Comparison of ENCODE assay signal across 9 mouse cellular contexts in the genomic region with DNA sequence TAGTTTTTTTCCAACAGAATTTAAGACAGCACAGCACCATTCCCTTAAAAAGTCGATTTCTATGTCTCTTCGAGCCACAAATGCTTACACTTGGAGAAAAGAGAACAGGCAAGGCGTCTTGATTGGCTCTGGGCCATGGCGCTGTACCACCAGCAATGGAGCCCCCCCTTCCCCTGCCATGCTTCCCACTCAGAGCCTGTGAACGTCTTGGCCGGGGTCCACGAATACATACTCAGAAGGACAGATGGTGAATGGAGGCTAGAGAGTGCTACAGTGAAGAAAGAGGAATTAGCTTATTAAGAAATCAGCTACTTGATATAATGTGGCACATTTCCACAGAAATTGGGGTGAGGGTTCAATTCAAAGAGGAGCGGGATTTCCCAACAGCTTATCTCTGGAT. TPM values are rescaled to one million over a fixed set of nuclear protein-coding genes. Genes with fewer than 3 reads are reported as not detected.
DNase-seq lines count a peak whose midpoint lies in the region; ATAC-seq and TF ChIP-seq lines count a peak whose summit lies in the region.
"Had no signal": no experiment of that assay in that cellular context is flagged by ENCODE, and none has a peak within 500 bp of the region (broad histone marks: within the 10 kb centered on the region; RNA-seq: fewer than 3 reads in every experiment).

No protein-coding gene starts in this region.

- peak; percentile 19 for DNase-seq in liver, adult 2 months (ENCODE audit: extremely low read depth, low read depth, low spot score)
- DNase-seq in layer of hippocampus, postnatal 36 days, result peak; percentile 75 to 81
- DNase-seq in kidney, adult 11 months, result no peak
- DNase-seq in embryo, embryonic 10.5 days (ENCODE audit: low spot score), result no peak
- DNase-seq in liver, result no peak

- TF ChIP-seq CTCF in liver, adult 2 months (IDR thresholded peaks at IDR 0.05; ENCODE audit: low read depth, low read length), result no peak

- H3K79me2 ChIP-seq in liver, adult 2 months (ENCODE audit: control insufficient read depth, insufficient read depth, low read length), result no peaks in the 10 kb centered on the region

- no peak for TF ChIP-seq POLR2A in liver, adult 2 months (IDR thresholded peaks at IDR 0.05; ENCODE audit: extremely low read depth, insufficient read depth, low read length)

- H3K4me1 ChIP-seq in liver, adult 2 months (ENCODE audit: control insufficient read depth, insufficient read depth, low read length), result no peaks in the 10 kb centered on the region
- H3K4me1 ChIP-seq in liver, embryonic 12.5 days, result 0 out of 2 replicates have a peak, but pooled peaks cover 2% of the 10 kb centered on the region
- peaks cover 18% of the 10 kb centered on the region for H3K4me1 ChIP-seq in embryonic facial prominence, embryonic 15.5 days
- peaks cover 11% of the 10 kb centered on the region for H3K4me1 ChIP-seq in neural tube, embryonic 14.5 days (ENCODE audit: control insufficient read depth, insufficient read depth, low read length)

- no peaks in the 10 kb centered on the region for H3K27me3 ChIP-seq in liver, adult 2 months (ENCODE audit: control insufficient read depth, insufficient read depth, low read length)
- H3K27me3 ChIP-seq in liver, embryonic 12.5 days (replicated peaks), result no peaks in the 10 kb centered on the region
- H3K27me3 ChIP-seq in embryonic facial prominence, embryonic 15.5 days, result no peaks in the 10 kb centered on the region
- no peaks in the 10 kb centered on the region for H3K27me3 ChIP-seq in neural tube, embryonic 14.5 days (ENCODE audit: control insufficient read depth, insufficient read depth, low read length)

- H3K4me2 ChIP-seq in liver, embryonic 12.5 days, result no peak overlapping the region
- H3K4me2 ChIP-seq in embryonic facial prominence, embryonic 15.5 days (replicated peaks), result peak overlapping the region; percentile 27
- H3K4me2 ChIP-seq in neural tube, embryonic 14.5 days (ENCODE audit: low read depth, low read length), result no peak overlapping the region

- H3K9me3 ChIP-seq in liver, embryonic 12.5 days (replicated peaks), result no peaks in the 10 kb centered on the region
- no peaks in the 10 kb centered on the region for H3K9me3 ChIP-seq in embryonic facial prominence, embryonic 15.5 days (replicated peaks)
- no peaks in the 10 kb centered on the region for H3K9me3 ChIP-seq in neural tube, embryonic 14.5 days (ENCODE audit: control insufficient read depth, low read length)
- H3K9me3 ChIP-seq: G1E had no signal

- H3K27ac ChIP-seq in liver, adult 2 months (replicated peaks; ENCODE audit: insufficient read depth, low read depth, low read length), result no peak overlapping the region
- no peak overlapping the region for H3K27ac ChIP-seq in liver, embryonic 12.5 days
- peak overlapping the region; percentile 68 for H3K27ac ChIP-seq in embryonic facial prominence, embryonic 15.5 days (replicated peaks)
- H3K27ac ChIP-seq in neural tube, embryonic 14.5 days (ENCODE audit: low read depth, low read length), result no peak overlapping the region

- no peak overlapping the region for H3K9ac ChIP-seq in liver, adult 2 months (ENCODE audit: low read depth, low read length)
- no peak overlapping the region for H3K9ac ChIP-seq in liver, embryonic 12.5 days
- H3K9ac ChIP-seq in embryonic facial prominence, embryonic 15.5 days, result no peak overlapping the region
- H3K9ac ChIP-seq in neural tube, embryonic 14.5 days (replicated peaks; ENCODE audit: low read depth, low read length), result no peak overlapping the region

- H3K4me3 ChIP-seq in liver, adult 2 months (ENCODE audit: insufficient read depth, low read depth, low read length), result no peak overlapping the region
- no peak overlapping the region for H3K4me3 ChIP-seq in liver, embryonic 12.5 days
- H3K4me3 ChIP-seq in embryonic facial prominence, embryonic 15.5 days (replicated peaks), result no peak overlapping the region
- no peak overlapping the region for H3K4me3 ChIP-seq in neural tube, embryonic 14.5 days (ENCODE audit: low read depth, low read length)

- H3K36me3 ChIP-seq in liver, adult 2 months (ENCODE audit: control insufficient read depth, insufficient read depth, low read length), result no peaks in the 10 kb centered on the region
- H3K36me3 ChIP-seq in liver, embryonic 12.5 days, result no peaks in the 10 kb centered on the region
- H3K36me3 ChIP-seq in embryonic facial prominence, embryonic 15.5 days, result no peaks in the 10 kb centered on the region
- no peaks in the 10 kb centered on the region for H3K36me3 ChIP-seq in neural tube, embryonic 14.5 days (ENCODE audit: control insufficient read depth, insufficient read depth, low read length)
- H3K36me3 ChIP-seq: G1E had no signal

- WGBS in liver, adult 2 months, result 84% methylated on average over 8 of the region's 8 CpGs
- WGBS in liver, embryonic 12.5 days (ENCODE audit: insufficient replicate concordance), result 71% methylated on average over 8 of the region's 8 CpGs
- 43% methylated on average over 8 of the region's 8 CpGs for WGBS in embryonic facial prominence, embryonic 15.5 days
- 54% methylated on average over 8 of the region's 8 CpGs for WGBS in neural tube, embryonic 14.5 days

- no peak for ATAC-seq in liver, embryonic 12.5 days
- ATAC-seq in embryonic facial prominence, embryonic 15.5 days (ENCODE audit: insufficient number of reproducible peaks, low FRiP score, low TSS enrichment, low read depth), result 0 out of 2 replicates have a peak, but pooled peaks have one; percentile 60
- ATAC-seq in neural tube, embryonic 14.5 days (ENCODE audit: low read depth), result peak; percentile 61; the same call in 1 of the 2 replicates

RNA-seq across cellular contexts. Expression of a gene that starts 41.6 kb away (rescaled TPM):
- 0.28 and 0.34 TPM in 2 replicates for total RNA-seq in liver, adult 2 months (2014; rRNA removed)
- polyA plus RNA-seq in liver, adult 2 months (2012; rRNA removed), result 0.16 and 0.24 TPM in 2 replicates
- 0.49 and 0.50 TPM in 2 replicates for polyA plus RNA-seq in liver, embryonic 12.5 days (2016; fragmentation: Nextera tagmentation; extraction: Ambion mirVana)
- 2.8 and 3.5 TPM in 2 replicates for polyA plus RNA-seq in embryonic facial prominence, embryonic 15.5 days (2015; fragmentation: Nextera tagmentation; extraction: Ambion mirVana)
- total RNA-seq in layer of hippocampus, postnatal 36 days (2021), result 10 to 100 TPM; 50.8 to 51.0 TPM
- 21.3 and 21.9 TPM in 2 replicates for polyA plus RNA-seq in neural tube, embryonic 14.5 days (2014; fragmentation: Nextera tagmentation; extraction: Ambion mirVana)
- polyA plus RNA-seq: G1E had no signal

Comparison
In these comparisons a context has a peak if more than half of its experiments do, and no peak if none do; other contexts are left out.
1. DNase-seq: peak in liver, adult 2 months (single experiment) and layer of hippocampus, postnatal 36 days (2 of 2); none in kidney, adult 11 months (single experiment), embryo, embryonic 10.5 days (single experiment) and liver (single experiment).